Mouse (Mus musculus) T-cell, adult 2 months (primary cell): ENCODE data around the gene Zfp318.

Source experiments
- DNase-seq: peaks from one replicate; pipeline ENCODE4 v3.0.0; 2022; ENCODE audit warnings: low spot score

Zfp318 gene

DNA sequence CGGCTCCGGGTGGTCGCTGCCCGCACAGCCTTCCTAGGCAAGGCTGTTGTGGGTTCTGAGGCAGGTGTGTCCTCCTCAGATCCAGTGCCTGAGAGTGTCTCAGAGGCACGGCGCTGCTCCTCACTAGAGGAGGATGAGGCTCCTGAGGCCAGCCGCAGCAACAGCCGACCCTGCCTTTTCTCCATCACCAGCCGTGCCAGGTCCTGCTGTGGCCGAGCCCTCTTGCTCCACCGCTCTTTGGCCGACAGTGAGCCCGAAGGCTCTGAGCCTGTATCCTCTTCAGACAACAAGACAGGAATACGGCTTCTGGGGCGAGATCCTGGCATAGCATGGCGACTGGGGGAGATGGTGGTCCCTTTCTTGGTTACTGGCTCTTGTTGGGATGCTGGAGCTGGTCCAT, 62.7 kb downstream of the Zfp318 start:
- no peak for DNase-seq

DNA sequence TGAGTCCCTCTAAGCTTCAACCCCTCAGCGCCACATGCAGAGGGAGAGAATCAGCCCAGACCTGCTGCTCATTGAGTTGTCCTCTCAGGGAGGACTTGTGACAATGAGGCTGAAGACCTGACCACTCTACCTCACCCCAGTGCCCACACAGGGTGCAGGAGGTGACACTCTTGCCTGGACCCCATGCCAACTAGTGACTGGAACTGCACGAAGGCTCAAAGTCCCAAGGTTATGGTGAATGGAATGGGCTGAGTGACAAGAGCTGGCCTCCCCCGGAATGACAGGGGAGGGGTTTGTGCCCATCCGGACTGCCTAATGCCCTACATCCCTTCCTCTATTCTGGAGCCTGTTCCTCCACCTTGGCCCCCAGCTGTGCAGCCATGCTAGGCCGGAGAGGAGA, 69.2 kb downstream of the Zfp318 start:
- DNase-seq = no peak

DNA sequence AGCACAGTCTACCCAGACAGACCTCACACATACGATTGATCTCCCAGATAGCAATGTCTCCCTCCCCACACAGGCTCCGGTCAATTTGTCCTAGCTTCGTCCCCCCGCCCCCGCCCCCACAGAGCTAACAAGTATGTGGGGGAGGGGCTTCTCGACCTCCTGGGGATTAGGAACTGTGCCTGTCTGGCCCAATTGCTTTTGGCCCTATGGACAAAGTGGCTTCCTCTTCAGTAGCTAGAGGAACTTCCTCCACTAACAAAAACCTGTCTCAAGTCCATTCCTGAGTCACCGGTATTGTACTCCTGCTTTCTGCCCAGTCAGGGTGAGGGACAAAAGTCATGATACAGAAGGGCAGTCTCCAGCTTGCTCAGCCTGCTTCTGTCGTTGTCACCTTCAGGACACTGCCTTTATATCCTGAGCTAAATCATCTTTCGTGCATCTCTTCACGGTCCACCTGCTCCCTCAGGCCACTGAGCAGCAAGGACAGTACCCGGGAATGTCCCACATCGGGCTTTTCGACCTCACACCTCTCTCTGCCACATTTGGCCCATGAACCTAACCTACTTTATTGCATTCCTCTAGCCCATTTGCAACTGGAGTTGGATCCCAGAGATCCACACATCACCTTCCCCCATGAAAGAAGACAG, 69.9 kb downstream of the Zfp318 start:
- DNase-seq = no peak

DNA sequence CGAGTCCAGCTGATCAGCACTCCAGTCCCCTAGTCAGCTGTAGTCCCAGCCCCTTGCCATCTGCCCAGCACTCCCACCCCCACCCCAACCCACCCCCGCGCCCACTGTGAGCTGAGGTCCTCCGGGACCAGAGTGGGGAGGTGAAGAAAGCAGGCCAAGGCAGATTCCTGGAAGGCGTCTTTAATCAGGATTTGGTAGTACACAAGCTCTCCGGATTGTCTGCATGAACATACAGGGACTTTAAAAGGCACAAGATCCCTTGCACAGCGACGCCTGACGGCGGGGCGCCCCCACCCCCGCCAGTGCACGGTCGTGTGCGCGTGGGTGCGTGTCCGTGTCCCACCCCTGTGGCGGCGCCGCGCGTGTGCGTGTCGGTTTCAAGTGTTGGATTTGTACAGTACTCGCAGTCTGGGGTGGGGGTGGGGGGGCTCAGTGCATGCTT, 70.5 kb downstream of the Zfp318 start:
- DNase-seq = no peak

DNA sequence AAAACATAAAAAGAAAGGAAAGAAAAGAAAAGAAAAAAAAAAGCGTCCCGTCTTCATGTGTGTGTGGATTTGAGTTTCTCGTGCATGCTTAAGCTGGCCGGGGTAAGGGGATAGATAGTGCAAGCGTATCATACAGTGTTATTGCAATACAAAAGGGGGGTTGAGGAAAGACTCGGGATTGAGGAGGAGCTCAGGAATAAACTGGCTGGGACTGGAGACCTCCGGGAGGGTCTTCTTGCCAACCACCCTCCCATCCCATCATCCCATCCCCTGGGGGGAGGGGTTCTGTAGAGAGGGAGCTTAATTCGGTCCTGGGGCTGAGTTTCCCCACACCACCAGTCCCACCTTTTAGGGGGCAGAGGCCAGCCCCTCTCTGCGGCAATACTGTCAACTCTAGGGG, 71.0 kb downstream of the Zfp318 start:
- DNase-seq = no peak

DNA sequence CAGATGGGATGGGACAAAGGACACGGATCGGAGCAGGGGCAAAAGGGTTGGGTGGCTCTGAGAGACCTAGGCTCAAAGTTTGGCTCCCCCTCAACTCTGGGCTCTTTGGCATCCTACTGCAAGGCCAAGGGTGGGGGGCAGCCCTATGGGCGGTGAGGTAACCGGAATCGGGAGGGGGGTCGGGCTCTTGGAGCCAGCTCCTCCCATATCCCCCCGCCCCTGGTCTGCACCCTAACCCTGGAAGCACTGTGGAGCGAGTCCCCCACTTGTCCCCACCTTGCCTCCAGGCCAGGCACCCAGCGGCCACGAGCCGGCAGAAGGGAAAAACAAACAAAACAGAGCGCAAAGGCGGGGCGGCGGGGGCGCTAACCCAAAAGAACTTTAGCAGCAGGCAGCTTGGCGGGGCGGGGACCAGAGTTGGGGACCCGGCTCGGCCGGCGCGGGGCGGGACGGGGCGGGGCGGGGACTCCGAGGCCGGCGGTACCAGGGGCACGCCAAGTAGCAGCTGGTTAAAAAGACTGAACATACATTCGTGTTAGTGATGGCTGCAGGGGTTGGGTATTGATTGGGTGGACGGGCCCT, 71.7 kb downstream of the Zfp318 start:
- peak; percentile 8 for DNase-seq

DNA sequence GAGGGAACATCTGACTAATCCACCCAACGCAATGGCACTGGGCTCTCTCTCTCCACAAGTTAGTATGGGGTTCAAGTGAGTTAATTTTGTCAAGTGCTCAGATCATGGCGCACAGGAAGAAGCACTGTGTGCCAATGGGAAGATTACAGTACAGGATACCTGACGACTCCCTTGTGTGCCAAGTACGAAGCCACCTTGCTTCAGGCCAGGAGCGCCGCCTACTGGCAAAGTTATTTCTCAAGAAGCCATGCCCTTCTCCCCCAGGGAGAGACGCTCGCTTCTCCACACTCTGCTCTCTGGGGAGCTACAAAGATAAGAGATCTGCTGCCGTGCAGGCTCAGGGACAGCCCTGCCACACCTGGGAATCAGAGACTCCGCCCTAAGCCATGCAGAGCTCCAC, 74.3 kb downstream of the Zfp318 start:
- peak; percentile 30 for DNase-seq

DNA sequence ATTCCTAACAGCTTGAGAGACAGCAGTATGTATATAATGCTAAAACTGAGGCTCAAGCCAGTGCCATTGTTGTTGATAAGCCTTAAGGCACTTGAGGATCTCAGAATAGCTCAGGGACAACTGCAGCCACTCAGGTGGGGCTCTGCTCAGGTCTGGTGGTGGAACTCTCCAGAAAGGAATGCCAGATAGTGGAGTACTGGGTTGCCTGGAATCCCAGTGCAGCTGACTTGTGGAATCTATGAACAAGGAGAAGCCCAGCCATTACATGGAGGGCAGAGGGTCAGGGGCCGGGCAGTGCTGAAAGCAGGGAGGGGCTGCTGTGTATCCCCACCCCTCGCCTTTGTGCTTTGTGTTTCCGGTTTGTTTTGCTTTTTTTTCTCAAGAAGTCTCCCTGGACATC, 74.9 kb downstream of the Zfp318 start:
- no peak for DNase-seq

DNA sequence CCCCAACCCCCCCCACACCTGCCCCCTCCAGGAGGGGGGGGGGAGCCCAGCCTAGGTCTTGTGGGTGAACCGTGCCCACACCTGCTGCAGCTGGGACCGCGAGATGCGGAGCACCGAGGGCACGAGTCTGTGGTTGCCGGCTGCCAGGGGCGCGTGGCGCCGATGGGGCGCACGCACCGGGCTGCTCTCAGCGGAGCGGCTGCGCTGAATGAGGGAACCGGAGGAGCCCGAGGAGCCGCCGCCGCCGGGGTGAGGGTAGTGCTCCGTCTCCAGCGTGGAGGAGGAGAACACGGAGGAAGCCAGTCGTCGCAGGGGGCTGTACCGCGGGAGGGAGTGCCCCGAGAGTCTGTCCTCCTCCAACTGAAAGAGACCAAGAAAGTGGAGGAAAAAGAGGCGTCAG, 77.1 kb downstream of the Zfp318 start:
- no peak for DNase-seq

DNA sequence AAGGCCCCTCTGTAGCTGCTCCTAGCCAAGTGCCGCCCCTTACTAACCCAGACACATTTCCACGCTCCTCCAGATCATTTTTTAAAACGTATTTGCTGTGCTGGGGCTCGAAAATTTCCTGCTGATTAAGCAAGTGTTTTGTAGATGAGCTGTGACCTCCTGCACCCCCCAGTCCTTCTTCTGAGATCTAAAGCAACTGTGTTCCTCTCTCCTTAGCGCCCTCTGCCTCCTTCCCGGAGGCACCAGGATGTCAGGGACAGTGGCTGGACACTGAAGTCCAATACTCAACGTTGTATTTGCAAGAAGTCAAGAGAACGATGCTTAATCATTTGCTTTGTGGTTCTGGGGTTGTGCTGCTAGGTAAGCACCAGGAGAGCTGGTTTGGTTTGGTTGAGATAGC, 77.8 kb downstream of the Zfp318 start:
- no peak for DNase-seq

DNA sequence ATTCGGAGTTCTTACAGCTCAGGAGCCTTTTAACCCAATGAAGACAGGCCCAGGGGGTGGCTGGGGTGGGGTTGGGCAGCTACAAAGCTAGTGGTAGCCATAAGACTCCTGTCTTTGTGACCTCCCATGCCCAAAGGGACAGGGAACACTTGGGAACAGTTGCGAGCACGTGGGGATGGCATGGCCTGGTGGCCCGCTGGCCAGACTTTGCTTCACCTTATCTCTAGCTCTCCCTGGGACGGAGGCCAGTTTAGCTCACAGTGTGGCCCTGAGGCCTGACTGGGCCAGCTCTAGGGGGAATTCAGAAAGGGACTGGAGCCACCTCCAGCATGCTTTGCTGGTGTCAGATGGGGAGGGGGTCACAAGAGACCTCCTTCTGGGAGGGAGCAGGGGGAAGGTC, 78.7 kb downstream of the Zfp318 start:
- no peak for DNase-seq

DNA sequence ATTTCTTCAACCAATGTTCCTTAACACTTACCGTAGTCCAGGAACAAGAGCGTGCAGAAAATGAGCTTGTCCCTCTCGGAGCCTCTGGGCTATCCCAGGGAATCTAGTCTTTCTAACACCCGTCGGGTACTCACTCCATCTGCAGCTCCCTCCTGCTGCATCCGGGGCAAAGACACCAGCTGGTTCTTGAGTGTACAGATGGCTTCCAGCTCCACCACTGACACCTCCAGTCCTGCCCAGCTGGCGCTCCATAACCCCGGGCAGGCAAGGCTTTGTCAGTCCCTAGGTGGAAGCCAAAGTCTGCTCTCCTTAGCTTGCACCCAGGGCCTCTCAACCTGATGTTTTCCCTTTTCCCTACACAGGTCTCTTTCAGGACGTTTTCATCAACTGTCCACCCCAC, 84.3 kb downstream of the Zfp318 start:
- DNase-seq = no peak
